ENCODE assay signal across 27 mouse cellular contexts in genomic region chr8:79966159-79966558, GRCm38 (mm10).
DNase-seq lines count a peak whose midpoint lies in the region; ATAC-seq lines count a peak whose summit lies in the region.
"Had no signal": no experiment of that assay in that cellular context is flagged by ENCODE, and none has a peak within 500 bp of the region (broad histone marks: within the 10 kb centered on the region; RNA-seq: fewer than 3 reads in every experiment).

No protein-coding gene starts in this region.

- no peaks in the 10 kb centered on the region for H3K4me1 ChIP-seq in embryonic facial prominence, embryonic 14.5 days (ENCODE audit: control insufficient read depth, insufficient read depth, low read length)
- H3K4me1 ChIP-seq in embryonic facial prominence, embryonic 10.5 days, result no peaks in the 10 kb centered on the region
- no peaks in the 10 kb centered on the region for H3K4me1 ChIP-seq in kidney, embryonic 16.5 days (ENCODE audit: insufficient read depth, low read length)
- no peaks in the 10 kb centered on the region for H3K4me1 ChIP-seq in kidney, embryonic 14.5 days (ENCODE audit: control insufficient read depth, insufficient read depth, low read length)
- H3K4me1 ChIP-seq in midbrain, embryonic 15.5 days, result no peaks in the 10 kb centered on the region
- no peaks in the 10 kb centered on the region for H3K4me1 ChIP-seq in midbrain, embryonic 16.5 days (ENCODE audit: control insufficient read depth, insufficient read depth, low read length)
- H3K4me1 ChIP-seq: embryonic facial prominence, embryonic 15.5 days; hindbrain, embryonic 13.5 days; limb, embryonic 12.5 days; liver, embryonic 15.5 days; lung, embryonic 15.5 days had no signal

- H3K27me3 ChIP-seq in embryonic facial prominence, embryonic 14.5 days (replicated peaks; ENCODE audit: control insufficient read depth, insufficient read depth, low read length), result no peaks in the 10 kb centered on the region
- H3K27me3 ChIP-seq in embryonic facial prominence, embryonic 10.5 days (replicated peaks; ENCODE audit: low read depth, poor library complexity, severe bottlenecking), result no peaks in the 10 kb centered on the region
- H3K27me3 ChIP-seq in kidney, embryonic 16.5 days (ENCODE audit: insufficient read depth, low read length), result no peaks in the 10 kb centered on the region
- no peaks in the 10 kb centered on the region for H3K27me3 ChIP-seq in kidney, embryonic 14.5 days (ENCODE audit: control insufficient read depth, insufficient read depth, low read length)
- H3K27me3 ChIP-seq in midbrain, embryonic 15.5 days (replicated peaks), result no peaks in the 10 kb centered on the region
- H3K27me3 ChIP-seq in midbrain, embryonic 16.5 days (ENCODE audit: control insufficient read depth, insufficient read depth, low read depth, low read length), result no peaks in the 10 kb centered on the region
- H3K27me3 ChIP-seq: embryonic facial prominence, embryonic 15.5 days; hindbrain, embryonic 13.5 days; limb, embryonic 12.5 days; liver, embryonic 15.5 days; lung, embryonic 15.5 days had no signal

- no peak overlapping the region for H3K4me3 ChIP-seq in embryonic facial prominence, embryonic 14.5 days (ENCODE audit: low read depth, low read length)
- no peak overlapping the region for H3K4me3 ChIP-seq in embryonic facial prominence, embryonic 10.5 days
- H3K4me3 ChIP-seq in kidney, embryonic 16.5 days (ENCODE audit: low read length), result no peak overlapping the region
- no peak overlapping the region for H3K4me3 ChIP-seq in kidney, embryonic 14.5 days (ENCODE audit: low read length)
- H3K4me3 ChIP-seq in midbrain, embryonic 15.5 days, result no peak overlapping the region
- no peak overlapping the region for H3K4me3 ChIP-seq in midbrain, embryonic 16.5 days (ENCODE audit: low read depth, low read length)
- H3K4me3 ChIP-seq: embryonic facial prominence, embryonic 15.5 days; hindbrain, embryonic 13.5 days; limb, embryonic 12.5 days; liver, embryonic 15.5 days; lung, embryonic 15.5 days had no signal

- no peaks in the 10 kb centered on the region for H3K9me3 ChIP-seq in embryonic facial prominence, embryonic 14.5 days (ENCODE audit: control insufficient read depth, low read length)
- no peaks in the 10 kb centered on the region for H3K9me3 ChIP-seq in embryonic facial prominence, embryonic 10.5 days
- no peaks in the 10 kb centered on the region for H3K9me3 ChIP-seq in kidney, embryonic 16.5 days (ENCODE audit: low read length)
- no peaks in the 10 kb centered on the region for H3K9me3 ChIP-seq in kidney, embryonic 14.5 days (ENCODE audit: control insufficient read depth, low read length)
- no peaks in the 10 kb centered on the region for H3K9me3 ChIP-seq in midbrain, embryonic 15.5 days
- no peaks in the 10 kb centered on the region for H3K9me3 ChIP-seq in midbrain, embryonic 16.5 days (replicated peaks; ENCODE audit: control insufficient read depth, low read length, poor library complexity, severe bottlenecking)
- H3K9me3 ChIP-seq: embryonic facial prominence, embryonic 15.5 days; G1E; hindbrain, embryonic 13.5 days; limb, embryonic 12.5 days; liver, embryonic 15.5 days; lung, embryonic 15.5 days had no signal

- DNase-seq in embryonic facial prominence, embryonic 14.5 days (ENCODE audit: low spot score), result peak; percentile 11
- DNase-seq in embryonic facial prominence, embryonic 10.5 days (ENCODE audit: low spot score), result no peak
- DNase-seq in retina, postnatal 1 day, result no peak
- DNase-seq: adrenal gland, postnatal 10 days; cerebellum, adult 11 months; cerebellum, adult 9-11 months; gastrocnemius, postnatal 25 days; heart, adult 18-20 months; heart, postnatal 4 days; kidney, postnatal 10 days; layer of hippocampus, adult 9-11 months; right cerebral cortex, adult 18-20 months; spleen, adult 18-20 months; thymus, postnatal 14 days had no signal

- 56% methylated on average over 6 of the region's 6 CpGs for WGBS in embryonic facial prominence, embryonic 14.5 days
- WGBS in embryonic facial prominence, embryonic 10.5 days, result 69% methylated on average over 6 of the region's 6 CpGs
- WGBS in kidney, embryonic 16.5 days, result 46% methylated on average over 6 of the region's 6 CpGs
- WGBS in kidney, embryonic 14.5 days, result 63% methylated on average over 6 of the region's 6 CpGs
- WGBS in midbrain, embryonic 15.5 days, result 52% methylated on average over 6 of the region's 6 CpGs
- WGBS in midbrain, embryonic 16.5 days, result 52% methylated on average over 6 of the region's 6 CpGs

- H3K9ac ChIP-seq in embryonic facial prominence, embryonic 14.5 days (ENCODE audit: low read depth, low read length), result no peak overlapping the region
- no peak overlapping the region for H3K9ac ChIP-seq in kidney, embryonic 16.5 days (replicated peaks; ENCODE audit: low read length)
- no peak overlapping the region for H3K9ac ChIP-seq in kidney, embryonic 14.5 days (ENCODE audit: low read depth, low read length)
- no peak overlapping the region for H3K9ac ChIP-seq in midbrain, embryonic 15.5 days
- H3K9ac ChIP-seq in midbrain, embryonic 16.5 days (ENCODE audit: low read depth, low read length), result no peak overlapping the region
- H3K9ac ChIP-seq: embryonic facial prominence, embryonic 15.5 days; hindbrain, embryonic 13.5 days; limb, embryonic 12.5 days; liver, embryonic 15.5 days; lung, embryonic 15.5 days had no signal

- ATAC-seq in embryonic facial prominence, embryonic 14.5 days (ENCODE audit: low read depth), result no peak
- ATAC-seq in kidney, embryonic 16.5 days (ENCODE audit: low FRiP score, low TSS enrichment), result peak; percentile 35; the same call in 1 of the 2 replicates
- no peak for ATAC-seq in kidney, embryonic 14.5 days (ENCODE audit: low FRiP score, low TSS enrichment)
- 0 out of 2 replicates have a peak, but pooled peaks have one; percentile 30 for ATAC-seq in midbrain, embryonic 15.5 days (replicated peaks)
- no peak for ATAC-seq in midbrain, embryonic 16.5 days
- ATAC-seq: intestine, embryonic 16.5 days had no signal

- H3K36me3 ChIP-seq in embryonic facial prominence, embryonic 14.5 days (ENCODE audit: control insufficient read depth, insufficient read depth, low read length), result no peaks in the 10 kb centered on the region
- H3K36me3 ChIP-seq in embryonic facial prominence, embryonic 10.5 days (replicated peaks), result no peaks in the 10 kb centered on the region
- H3K36me3 ChIP-seq in kidney, embryonic 16.5 days (ENCODE audit: insufficient read depth, low read length), result no peaks in the 10 kb centered on the region
- H3K36me3 ChIP-seq in kidney, embryonic 14.5 days (ENCODE audit: control insufficient read depth, insufficient read depth, low read length), result no peaks in the 10 kb centered on the region
- H3K36me3 ChIP-seq in midbrain, embryonic 15.5 days (replicated peaks), result no peaks in the 10 kb centered on the region
- no peaks in the 10 kb centered on the region for H3K36me3 ChIP-seq in midbrain, embryonic 16.5 days (ENCODE audit: control insufficient read depth, insufficient read depth, low read length)
- H3K36me3 ChIP-seq: embryonic facial prominence, embryonic 15.5 days; G1E; hindbrain, embryonic 13.5 days; limb, embryonic 12.5 days; liver, embryonic 15.5 days; lung, embryonic 15.5 days had no signal

- no peak overlapping the region for H3K27ac ChIP-seq in embryonic facial prominence, embryonic 14.5 days (replicated peaks; ENCODE audit: low read depth, low read length)
- no peak overlapping the region for H3K27ac ChIP-seq in embryonic facial prominence, embryonic 10.5 days (replicated peaks)
- no peak overlapping the region for H3K27ac ChIP-seq in kidney, embryonic 16.5 days (ENCODE audit: low read length)
- no peak overlapping the region for H3K27ac ChIP-seq in kidney, embryonic 14.5 days (ENCODE audit: low read depth, low read length)
- no peak overlapping the region for H3K27ac ChIP-seq in midbrain, embryonic 15.5 days
- no peak overlapping the region for H3K27ac ChIP-seq in midbrain, embryonic 16.5 days (ENCODE audit: low read length)
- H3K27ac ChIP-seq: embryonic facial prominence, embryonic 15.5 days; hindbrain, embryonic 13.5 days; limb, embryonic 12.5 days; liver, embryonic 15.5 days; lung, embryonic 15.5 days had no signal

- H3K4me2 ChIP-seq in embryonic facial prominence, embryonic 14.5 days (ENCODE audit: low read depth, low read length), result no peak overlapping the region
- no peak overlapping the region for H3K4me2 ChIP-seq in kidney, embryonic 16.5 days (replicated peaks; ENCODE audit: low read depth, low read length)
- H3K4me2 ChIP-seq in kidney, embryonic 14.5 days (replicated peaks; ENCODE audit: low read depth, low read length), result no peak overlapping the region
- no peak overlapping the region for H3K4me2 ChIP-seq in midbrain, embryonic 15.5 days
- H3K4me2 ChIP-seq in midbrain, embryonic 16.5 days (ENCODE audit: low read length), result no peak overlapping the region
- H3K4me2 ChIP-seq: embryonic facial prominence, embryonic 15.5 days; heart, embryonic 11.5 days; hindbrain, embryonic 13.5 days; limb, embryonic 12.5 days; liver, embryonic 15.5 days; lung, embryonic 15.5 days; midbrain, embryonic 11.5 days had no signal

Comparison
In these comparisons a context has a peak if more than half of its experiments do, and no peak if none do; other contexts are left out.
1. ATAC-seq: peak in kidney, embryonic 16.5 days (single experiment) and midbrain, embryonic 15.5 days (single experiment); none in embryonic facial prominence, embryonic 14.5 days (single experiment), kidney, embryonic 14.5 days (single experiment) and midbrain, embryonic 16.5 days (single experiment).